Mouse (Mus musculus): Measurements from ENCODE around the gene Msh4.

Msh4 gene

GRCm38 (mm10) chr3:153818723-153819122, 87.2 kb downstream of the Msh4 start:
- no peak for DNase-seq (ENCODE audit: extremely low read depth, low read depth, low spot score)

GRCm38 (mm10) chr3:153817376-153817890, 88.5 kb downstream of the Msh4 start:
- DNase-seq (ENCODE audit: extremely low read depth, low read depth, low spot score) = no peak

- DNase-seq (ENCODE audit: extremely low read depth, low read depth, low spot score) = no peak
These were observed 91.9 kb downstream of the Msh4 start for GRCm38 (mm10) chr3:153814026-153814425.

- no peak for DNase-seq (ENCODE audit: extremely low read depth, low read depth, low spot score)
These were observed 97.5 kb downstream of the Msh4 start for GRCm38 (mm10) chr3:153808406-153808805.

GRCm38 (mm10) chr3:153807444-153808149, 98.3 kb downstream of the Msh4 start:
- no peak for DNase-seq (ENCODE audit: extremely low read depth, low read depth, low spot score)
